Mouse (Mus musculus): ENCODE measurements around the gene Enc1. TPM values are rescaled to one million over a fixed set of nuclear protein-coding genes. Genes with fewer than 3 reads are reported as not detected.

The Enc1 gene
- polyA plus RNA-seq, 1 experiment from 2014 or later = 89.5 TPM

DNA sequence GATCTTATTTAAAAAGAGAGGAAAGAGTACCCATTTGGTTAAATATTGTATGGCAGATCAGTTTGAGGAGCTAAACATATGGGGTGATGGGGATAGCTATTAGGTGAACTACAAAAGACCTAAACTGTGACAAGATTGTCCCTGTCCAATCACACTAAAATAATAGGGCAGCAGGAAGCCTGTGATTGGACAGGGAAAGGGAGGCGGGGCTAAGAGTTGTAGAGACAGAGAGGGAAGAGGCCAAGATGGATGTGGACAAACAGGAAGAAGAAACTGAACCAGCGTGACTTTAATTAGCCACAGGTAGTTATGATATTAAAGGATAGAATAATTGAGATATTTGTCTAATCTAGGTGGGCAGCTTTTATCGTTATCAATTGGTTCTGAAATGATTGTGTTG lies 20.9 kb upstream of the Enc1 start:
- 93% methylated on average over 3 of the region's 3 CpGs for WGBS
- Histone ChIP-seq H3K9me3 (replicated peaks; ENCODE audit: control insufficient read depth, low read length) (no peaks in the 10 kb centered on the region), H3K36me3 (ENCODE audit: control insufficient read depth, insufficient read depth, low read length) (no peaks in the 10 kb centered on the region), H3K4me1 (ENCODE audit: control insufficient read depth, insufficient read depth, low read length) (peaks cover 6% of the 10 kb centered on the region; the same call in 1 of the 2 replicates), H3K9ac (ENCODE audit: low read length) (no peak overlapping the region), H3K4me2 (ENCODE audit: low read length) (no peak overlapping the region), H3K4me3 (ENCODE audit: low read depth, low read length) (no peak overlapping the region), H3K27ac (ENCODE audit: low read depth, low read length) (no peak overlapping the region), H3K27me3 (replicated peaks; ENCODE audit: control insufficient read depth, insufficient read depth, low read length) (no peaks in the 10 kb centered on the region)
- DNase-seq (ENCODE audit: low spot score) (no peak), ATAC-seq (no peak)

GRCm38 (mm10) chr13:97223856-97224255 lies 17.0 kb upstream of the Enc1 start:
- ATAC-seq = no peak
- no peaks in the 10 kb centered on the region for H3K9me3 ChIP-seq (replicated peaks; ENCODE audit: control insufficient read depth, low read length)

DNA sequence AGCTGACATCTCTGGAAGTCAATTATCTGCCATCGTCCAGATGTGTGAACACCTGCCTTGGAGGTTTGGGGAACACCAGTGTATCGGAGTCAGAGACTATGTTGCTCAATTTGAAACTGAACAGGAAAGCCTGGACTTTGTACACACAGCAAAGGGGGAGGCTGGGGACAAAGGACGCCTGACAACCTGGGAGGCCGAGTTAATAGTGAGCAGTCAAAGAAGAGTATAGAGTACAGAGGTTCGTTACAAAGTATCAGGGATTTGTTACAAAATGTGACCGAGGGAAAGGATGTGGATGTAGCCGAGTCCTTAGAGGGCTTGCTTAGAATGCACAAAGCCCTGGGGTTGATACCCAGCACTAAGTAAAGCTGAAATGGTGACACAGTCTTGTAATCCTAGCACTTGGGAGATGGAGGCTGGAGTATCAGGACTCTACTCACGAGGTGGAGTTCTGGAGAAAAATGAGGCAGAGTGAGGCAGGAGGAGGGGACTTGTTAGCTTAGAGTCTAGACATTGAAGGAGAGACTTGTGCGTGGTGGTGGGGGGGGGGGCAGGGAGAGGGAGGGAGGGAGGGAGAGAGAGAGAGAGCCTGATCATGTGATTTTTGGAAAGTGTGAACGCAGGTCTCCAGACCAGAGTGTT lies 16.4 kb upstream of the Enc1 start:
- ATAC-seq (no peak), DNase-seq (ENCODE audit: low spot score) (no peak)
- Histone ChIP-seq H3K4me3 (ENCODE audit: low read depth, low read length) (no peak overlapping the region), H3K27ac (ENCODE audit: low read depth, low read length) (no peak overlapping the region), H3K9ac (ENCODE audit: low read length) (no peak overlapping the region), H3K4me1 (ENCODE audit: control insufficient read depth, insufficient read depth, low read length) (no peaks in the 10 kb centered on the region), H3K36me3 (ENCODE audit: control insufficient read depth, insufficient read depth, low read length) (no peaks in the 10 kb centered on the region), H3K9me3 (replicated peaks; ENCODE audit: control insufficient read depth, low read length) (no peaks in the 10 kb centered on the region), H3K27me3 (replicated peaks; ENCODE audit: control insufficient read depth, insufficient read depth, low read length) (no peaks in the 10 kb centered on the region), H3K4me2 (ENCODE audit: low read length) (no peak overlapping the region)
- WGBS = 64% methylated on average over 10 of the region's 10 CpGs

More at GRCm38 (mm10) chr13:97223856-97224255, 17.0 kb upstream of the Enc1 start:
- Histone ChIP-seq H3K4me3 (ENCODE audit: low read depth, low read length) (no peak overlapping the region), H3K4me2 (ENCODE audit: low read length) (no peak overlapping the region), H3K27me3 (replicated peaks; ENCODE audit: control insufficient read depth, insufficient read depth, low read length) (no peaks in the 10 kb centered on the region), H3K27ac (ENCODE audit: low read depth, low read length) (no peak overlapping the region), H3K9ac (ENCODE audit: low read length) (no peak overlapping the region), H3K4me1 (ENCODE audit: control insufficient read depth, insufficient read depth, low read length) (no peaks in the 10 kb centered on the region), H3K36me3 (ENCODE audit: control insufficient read depth, insufficient read depth, low read length) (no peaks in the 10 kb centered on the region)
- DNase-seq (ENCODE audit: low spot score) = no peak
- WGBS = 87% methylated on average over 8 of the region's 8 CpGs

GRCm38 (mm10) chr13:97225130-97225529 lies 15.8 kb upstream of the Enc1 start:
- WGBS = 80% methylated on average over 17 of the region's 17 CpGs
- Histone ChIP-seq H3K4me1 (ENCODE audit: control insufficient read depth, insufficient read depth, low read length) (no peaks in the 10 kb centered on the region), H3K36me3 (ENCODE audit: control insufficient read depth, insufficient read depth, low read length) (no peaks in the 10 kb centered on the region), H3K27me3 (replicated peaks; ENCODE audit: control insufficient read depth, insufficient read depth, low read length) (no peaks in the 10 kb centered on the region), H3K27ac (ENCODE audit: low read depth, low read length) (no peak overlapping the region), H3K9me3 (replicated peaks; ENCODE audit: control insufficient read depth, low read length) (no peaks in the 10 kb centered on the region), H3K4me3 (ENCODE audit: low read depth, low read length) (no peak overlapping the region), H3K9ac (ENCODE audit: low read length) (no peak overlapping the region), H3K4me2 (ENCODE audit: low read length) (no peak overlapping the region)
- no peak for ATAC-seq
- no peak for DNase-seq (ENCODE audit: low spot score)

DNA sequence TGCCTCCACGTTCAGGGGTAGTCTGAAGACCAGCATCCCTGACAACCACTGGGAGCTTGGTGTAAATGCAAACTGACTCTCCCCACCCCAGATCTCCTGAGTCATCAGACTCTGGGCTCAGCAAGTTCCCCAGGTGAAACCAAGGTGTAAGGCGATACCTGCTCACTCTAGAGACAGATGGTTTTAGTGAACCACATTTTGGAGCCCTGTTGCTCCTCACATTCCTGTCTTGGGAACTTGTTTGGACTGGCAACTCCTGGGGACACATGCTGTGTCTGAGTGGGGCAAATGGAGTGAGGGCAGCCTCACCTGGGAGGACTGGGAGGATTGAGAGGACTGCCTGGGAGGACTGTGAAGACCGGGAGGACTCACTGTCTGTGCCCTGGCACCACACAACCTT lies 13.1 kb upstream of the Enc1 start:
- Histone ChIP-seq H3K4me1 (ENCODE audit: control insufficient read depth, insufficient read depth, low read length) (no peaks in the 10 kb centered on the region), H3K9ac (ENCODE audit: low read length) (no peak overlapping the region), H3K9me3 (replicated peaks; ENCODE audit: control insufficient read depth, low read length) (no peaks in the 10 kb centered on the region), H3K4me3 (ENCODE audit: low read depth, low read length) (no peak overlapping the region), H3K27me3 (replicated peaks; ENCODE audit: control insufficient read depth, insufficient read depth, low read length) (no peaks in the 10 kb centered on the region), H3K36me3 (ENCODE audit: control insufficient read depth, insufficient read depth, low read length) (no peaks in the 10 kb centered on the region), H3K27ac (ENCODE audit: low read depth, low read length) (no peak overlapping the region), H3K4me2 (ENCODE audit: low read length) (no peak overlapping the region)
- no peak for ATAC-seq
- no peak for DNase-seq (ENCODE audit: low spot score)
- 96% methylated on average over 3 of the region's 3 CpGs for WGBS

GRCm38 (mm10) chr13:97230101-97230500 lies 10.8 kb upstream of the Enc1 start:
- ATAC-seq = no peak
- no peaks in the 10 kb centered on the region for H3K9me3 ChIP-seq (replicated peaks; ENCODE audit: control insufficient read depth, low read length)
- H3K4me1 ChIP-seq (ENCODE audit: control insufficient read depth, insufficient read depth, low read length) = no peaks in the 10 kb centered on the region
- no peak overlapping the region for H3K9ac ChIP-seq (ENCODE audit: low read length)
- WGBS = 78% methylated on average over 3 of the region's 3 CpGs
- no peaks in the 10 kb centered on the region for H3K27me3 ChIP-seq (replicated peaks; ENCODE audit: control insufficient read depth, insufficient read depth, low read length)
- no peak overlapping the region for H3K27ac ChIP-seq (ENCODE audit: low read depth, low read length)
- H3K4me3 ChIP-seq (ENCODE audit: low read depth, low read length) = no peak overlapping the region
- DNase-seq (ENCODE audit: low spot score) = no peak
- no peaks in the 10 kb centered on the region for H3K36me3 ChIP-seq (ENCODE audit: control insufficient read depth, insufficient read depth, low read length)
- H3K4me2 ChIP-seq (ENCODE audit: low read length) = no peak overlapping the region

DNA sequence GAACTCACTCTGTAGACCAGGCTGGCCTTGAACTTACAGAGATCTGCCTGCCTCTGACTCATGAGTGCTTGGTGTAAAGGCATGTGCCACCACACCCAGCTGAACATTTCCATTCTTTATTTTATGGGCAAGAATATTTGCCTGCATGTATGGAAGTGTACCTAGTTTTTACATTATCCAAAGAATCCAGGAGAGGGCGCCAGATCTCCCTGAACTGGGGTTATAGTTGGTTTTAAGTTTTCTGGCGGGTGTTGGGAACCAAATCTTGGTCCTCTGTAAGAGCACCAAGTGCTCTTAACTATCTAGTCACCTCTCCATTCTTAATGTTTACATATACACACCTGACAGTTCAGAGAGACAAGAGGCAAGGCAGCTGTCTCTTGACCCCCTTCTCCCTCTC lies 7.8 kb upstream of the Enc1 start:
- Histone ChIP-seq H3K4me2 (ENCODE audit: low read length) (no peak overlapping the region), H3K9me3 (replicated peaks; ENCODE audit: control insufficient read depth, low read length) (no peaks in the 10 kb centered on the region), H3K27ac (ENCODE audit: low read depth, low read length) (no peak overlapping the region), H3K4me1 (ENCODE audit: control insufficient read depth, insufficient read depth, low read length) (peaks cover 6% of the 10 kb centered on the region; the same call in 1 of the 2 replicates), H3K36me3 (ENCODE audit: control insufficient read depth, insufficient read depth, low read length) (no peaks in the 10 kb centered on the region), H3K9ac (ENCODE audit: low read length) (no peak overlapping the region), H3K27me3 (replicated peaks; ENCODE audit: control insufficient read depth, insufficient read depth, low read length) (no peaks in the 10 kb centered on the region), H3K4me3 (ENCODE audit: low read depth, low read length) (no peak overlapping the region)
- no peak for DNase-seq (ENCODE audit: low spot score)
- no peak for ATAC-seq
- WGBS = 74% methylated on average over 2 of the region's 2 CpGs

DNA sequence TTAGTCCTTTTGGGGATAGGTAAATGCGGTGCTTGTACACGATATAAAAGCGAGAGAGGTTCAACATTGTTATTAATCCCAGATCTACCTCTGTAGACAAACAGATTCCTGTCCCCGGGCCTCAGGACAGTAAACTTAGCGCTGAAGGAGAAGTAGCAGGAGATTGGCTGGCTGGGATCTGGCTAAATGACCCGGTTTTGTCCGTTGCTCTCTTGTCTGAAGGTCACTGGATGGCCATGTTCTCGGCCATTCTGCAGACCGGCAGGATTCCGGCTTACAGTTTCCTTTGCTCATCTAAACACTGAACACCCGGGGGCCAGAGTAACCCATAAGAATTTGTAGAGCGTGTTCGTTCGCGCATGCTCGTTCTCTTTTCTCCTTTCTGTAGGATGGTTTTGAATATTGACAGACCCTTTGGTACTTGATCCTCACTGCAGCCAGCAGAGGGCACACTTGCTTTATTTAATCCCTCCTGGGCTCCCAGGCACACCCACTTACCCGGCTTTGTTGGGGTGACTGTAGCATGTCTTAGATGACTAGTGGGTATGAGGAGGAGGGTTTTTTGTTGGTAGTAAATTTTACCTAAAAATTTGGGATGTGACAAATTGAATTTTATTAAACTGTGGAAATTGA lies 6.0 kb upstream of the Enc1 start:
- WGBS = 18% methylated on average over 17 of the region's 17 CpGs
- Histone ChIP-seq H3K36me3 (ENCODE audit: control insufficient read depth, insufficient read depth, low read length) (no peaks in the 10 kb centered on the region), H3K4me1 (ENCODE audit: control insufficient read depth, insufficient read depth, low read length) (peaks cover 18% of the 10 kb centered on the region), H3K9ac (ENCODE audit: low read length) (peak overlapping the region; percentile 53; the same call in 1 of the 2 replicates), H3K4me3 (ENCODE audit: low read depth, low read length) (peak overlapping the region; percentile 25), H3K9me3 (replicated peaks; ENCODE audit: control insufficient read depth, low read length) (no peaks in the 10 kb centered on the region), H3K27me3 (replicated peaks; ENCODE audit: control insufficient read depth, insufficient read depth, low read length) (no peaks in the 10 kb centered on the region), H3K4me2 (ENCODE audit: low read length) (peak overlapping the region; percentile 50), H3K27ac (ENCODE audit: low read depth, low read length) (no peak overlapping the region)
- DNase-seq (ENCODE audit: low spot score) (peak; percentile 97), ATAC-seq (peak; percentile 72)

- Histone ChIP-seq H3K9me3 (replicated peaks; ENCODE audit: control insufficient read depth, low read length) (no peaks in the 10 kb centered on the region), H3K27ac (ENCODE audit: low read depth, low read length) (peak overlapping the region; percentile 6; the same call in 1 of the 2 replicates), H3K4me1 (ENCODE audit: control insufficient read depth, insufficient read depth, low read length) (peaks cover 23% of the 10 kb centered on the region), H3K36me3 (ENCODE audit: control insufficient read depth, insufficient read depth, low read length) (no peaks in the 10 kb centered on the region), H3K27me3 (replicated peaks; ENCODE audit: control insufficient read depth, insufficient read depth, low read length) (no peaks in the 10 kb centered on the region), H3K4me2 (ENCODE audit: low read length) (no peak overlapping the region), H3K4me3 (ENCODE audit: low read depth, low read length) (no peak overlapping the region), H3K9ac (ENCODE audit: low read length) (no peak overlapping the region)
- DNase-seq (ENCODE audit: low spot score) = peak; percentile 77
- no peak for ATAC-seq
- WGBS = 24% methylated on average over 6 of the region's 6 CpGs
Measured at GRCm38 (mm10) chr13:97235911-97236310, 5.0 kb upstream of the Enc1 start.
